Mouse (Mus musculus) liver, embryonic 14.5 days (tissue): ENCODE results near the gene Peli2.

Source experiments
- CTCF ChIP-seq: IDR thresholded peaks from 2 replicates; pipeline ENCODE4 v1.5.1; 2016; ENCODE audit warnings: antibody characterized with exemption, low read depth, control low read depth
- EP300 ChIP-seq: IDR thresholded peaks from 2 replicates; pipeline ENCODE4 v1.6.1; 2016; ENCODE audit warnings: antibody characterized with exemption, low read depth

GRCm38 (mm10) chr14:48168116-48168515 is 47.5 kb downstream of the Peli2 start:
- TF ChIP-seq EP300 (no peak), CTCF (no peak)
